Mouse (Mus musculus): ENCODE data around the gene Sh3bp4.
A peak's percentile ranks its signal among the peaks of the same experiment; 100 is the strongest.

Sh3bp4 gene

GRCm38 (mm10) chr1:89183261-89183831 lies 113.1 kb downstream of the Sh3bp4 start:
- peak; percentile 56 for DNase-seq (ENCODE audit: low read depth, low spot score)

- no peak for DNase-seq (ENCODE audit: low read depth, low spot score)
These were observed 114.0 kb downstream of the Sh3bp4 start for GRCm38 (mm10) chr1:89184111-89184785.

- DNase-seq (ENCODE audit: low read depth, low spot score) = no peak
These were observed 114.6 kb downstream of the Sh3bp4 start for GRCm38 (mm10) chr1:89184839-89185238.

GRCm38 (mm10) chr1:89187441-89187840 lies 117.2 kb downstream of the Sh3bp4 start:
- DNase-seq (ENCODE audit: low read depth, low spot score) = no peak

GRCm38 (mm10) chr1:89188091-89188490 lies 117.9 kb downstream of the Sh3bp4 start:
- no peak for DNase-seq (ENCODE audit: low read depth, low spot score)

- DNase-seq (ENCODE audit: low read depth, low spot score) = no peak
These were observed 119.0 kb downstream of the Sh3bp4 start for GRCm38 (mm10) chr1:89189204-89189603.

- DNase-seq (ENCODE audit: low read depth, low spot score) = no peak
These were observed 120.4 kb downstream of the Sh3bp4 start for GRCm38 (mm10) chr1:89190621-89191020.

- peak; percentile 74 for DNase-seq (ENCODE audit: low read depth, low spot score)
These were observed 121.0 kb downstream of the Sh3bp4 start for GRCm38 (mm10) chr1:89191127-89191740.

- no peak for DNase-seq (ENCODE audit: low read depth, low spot score)
These were observed 122.5 kb downstream of the Sh3bp4 start for GRCm38 (mm10) chr1:89192536-89193220.

GRCm38 (mm10) chr1:89193576-89193975 lies 123.4 kb downstream of the Sh3bp4 start:
- DNase-seq (ENCODE audit: low read depth, low spot score) = no peak

GRCm38 (mm10) chr1:89195827-89196712 lies 125.9 kb downstream of the Sh3bp4 start:
- peak; percentile 67 for DNase-seq (ENCODE audit: low read depth, low spot score)

All from skeletal muscle tissue, adult 2 months (tissue).